Mouse (Mus musculus) myocyte (in vitro differentiated cells): ENCODE results near the gene Zfp141. TPM values are rescaled to one million over a fixed set of nuclear protein-coding genes. Genes with fewer than 3 reads are reported as not detected.

Experiments
- H3K27me3 ChIP-seq: one replicate; pipeline ENCODE4 v1.6.1; 2011; ENCODE audit not compliant: control insufficient read depth, insufficient read depth, insufficient read length
- H3K36me3 ChIP-seq: one replicate; pipeline ENCODE4 v1.6.1; 2011; ENCODE audit not compliant: control insufficient read depth, insufficient read depth
- H3K4me2 ChIP-seq: one replicate; pipeline ENCODE4 v1.6.1; 2011; ENCODE audit warnings: low read depth, control low read depth
- H3K4me3 ChIP-seq: one replicate; pipeline ENCODE4 v1.5.1; 2011; ENCODE audit warnings: mild to moderate bottlenecking, control low read depth, moderate library complexity
- H3K79me2 ChIP-seq: one replicate; pipeline ENCODE4 v1.6.1; 2011; ENCODE audit not compliant: control insufficient read depth, insufficient read depth
- H3ac ChIP-seq: one replicate; pipeline ENCODE4 v1.6.1; 2011; ENCODE audit not compliant: control insufficient read depth, insufficient read length
- CEBPB ChIP-seq: IDR thresholded peaks from 2 replicates; pipeline ENCODE4 v1.6.1; 2011; ENCODE audit warnings: mild to moderate bottlenecking, moderate library complexity; ENCODE audit not compliant: poor library complexity, insufficient read depth, severe bottlenecking
- E2F4 ChIP-seq: IDR thresholded peaks from one replicate; pipeline ENCODE4 v1.6.1; 2011; ENCODE audit warnings: mild to moderate bottlenecking, control low read depth, moderate library complexity; ENCODE audit not compliant: insufficient read depth
- MAX ChIP-seq: IDR thresholded peaks from one replicate; pipeline ENCODE4 v1.6.1; 2011; ENCODE audit warnings: low read depth, mild to moderate bottlenecking, control low read depth
- MYOD1 ChIP-seq, 3 experiments: IDR thresholded peaks; one replicate each; pipeline ENCODE4 v1.6.1; 2011; ENCODE audit warnings: control low read depth in 2 of 3, low read depth in 2 of 3, mild to moderate bottlenecking in 2 of 3, moderate library complexity in 1 of 3; ENCODE audit not compliant: insufficient read length in 2 of 3, control insufficient read depth in 1 of 3
- MYOG ChIP-seq, 3 experiments: IDR thresholded peaks; one replicate each; pipeline ENCODE4 v1.6.1; 2011; ENCODE audit warnings: control low read depth in 2 of 3, low read depth in 2 of 3, mild to moderate bottlenecking in 2 of 3; ENCODE audit not compliant: insufficient read length in 2 of 3, control insufficient read depth in 1 of 3, insufficient read depth in 1 of 3
- POLR2A ChIP-seq: IDR thresholded peaks from one replicate; pipeline ENCODE4 v1.6.1; 2011; ENCODE audit warnings: low read depth, mild to moderate bottlenecking, control low read depth, moderate library complexity; ENCODE audit not compliant: insufficient read length
- POLR2AphosphoS2 ChIP-seq: IDR thresholded peaks from one replicate; pipeline ENCODE4 v1.6.1; 2011; ENCODE audit warnings: low read depth, control low read depth; ENCODE audit not compliant: insufficient read length
- REST ChIP-seq: IDR thresholded peaks from one replicate; pipeline ENCODE4 v1.6.1; 2011; ENCODE audit warnings: mild to moderate bottlenecking, control low read depth, moderate library complexity; ENCODE audit not compliant: insufficient read depth, insufficient read length
- SRF ChIP-seq: IDR thresholded peaks from one replicate; pipeline ENCODE4 v1.6.1; 2011; ENCODE audit warnings: low read depth; ENCODE audit not compliant: control insufficient read depth, insufficient read length
- TCF12 ChIP-seq: IDR thresholded peaks from one replicate; pipeline ENCODE4 v1.6.1; 2011; ENCODE audit warnings: mild to moderate bottlenecking, control low read depth; ENCODE audit not compliant: poor library complexity, insufficient read depth, severe bottlenecking
- TCF3 ChIP-seq: IDR thresholded peaks from one replicate; pipeline ENCODE4 v1.6.1; 2011; ENCODE audit warnings: low read depth, control low read depth; ENCODE audit not compliant: insufficient read length
- USF1 ChIP-seq: IDR thresholded peaks from one replicate; pipeline ENCODE4 v1.6.1; 2011; ENCODE audit warnings: low read depth, mild to moderate bottlenecking, control low read depth, moderate library complexity
- polyA plus RNA-seq: library from polyadenylated mRNA; unstranded; fragments of >200 nt; fragmentation: generic; extraction: Trizol; gene quantifications from one replicate; pipeline ENCODE4 v1.2.1, GENCODE M21; 2012; ENCODE audit warnings: missing spikeins

Gene Zfp141
- polyA plus RNA-seq, 1 experiment = 1.8 TPM

DNA sequence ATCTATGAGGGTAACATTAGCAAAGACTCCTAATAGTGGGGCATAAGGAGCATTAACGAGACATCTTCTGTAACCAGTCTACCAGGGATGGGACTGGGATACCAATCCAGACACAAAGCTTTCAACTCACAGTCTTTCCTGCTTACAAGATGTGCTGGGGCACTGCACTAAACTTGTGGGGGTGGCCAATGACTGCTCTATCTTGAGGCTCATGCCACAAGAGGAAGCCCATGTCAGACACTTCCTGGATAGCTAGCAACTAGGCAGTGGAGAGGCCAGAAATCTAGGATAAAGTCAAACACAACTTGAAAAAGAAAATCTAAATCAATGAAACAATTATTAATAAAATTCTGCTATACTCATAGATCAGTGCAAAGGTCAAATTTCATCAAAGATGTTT lies 9.3 kb downstream of the Zfp141 start:
- H3K4me2 ChIP-seq = no peak overlapping the region
- H3K4me3 ChIP-seq = no peak overlapping the region
- H3K36me3 ChIP-seq = no peaks in the 10 kb centered on the region
- H3K27me3 ChIP-seq = no peaks in the 10 kb centered on the region
- no peak overlapping the region for H3ac ChIP-seq
- TF ChIP-seq USF1 = no peak
- no peak for TF ChIP-seq MYOG (IDR thresholded peaks at IDR 0.05; ENCODE audit: control insufficient read depth in 1 of 3, insufficient read depth in 1 of 3, insufficient read length in 2 of 3, low read depth in 2 of 3)
- TF ChIP-seq SRF = no peak
- no peak for TF ChIP-seq REST
- TF ChIP-seq TCF12 = no peak
- no peaks in the 10 kb centered on the region for H3K79me2 ChIP-seq

DNA sequence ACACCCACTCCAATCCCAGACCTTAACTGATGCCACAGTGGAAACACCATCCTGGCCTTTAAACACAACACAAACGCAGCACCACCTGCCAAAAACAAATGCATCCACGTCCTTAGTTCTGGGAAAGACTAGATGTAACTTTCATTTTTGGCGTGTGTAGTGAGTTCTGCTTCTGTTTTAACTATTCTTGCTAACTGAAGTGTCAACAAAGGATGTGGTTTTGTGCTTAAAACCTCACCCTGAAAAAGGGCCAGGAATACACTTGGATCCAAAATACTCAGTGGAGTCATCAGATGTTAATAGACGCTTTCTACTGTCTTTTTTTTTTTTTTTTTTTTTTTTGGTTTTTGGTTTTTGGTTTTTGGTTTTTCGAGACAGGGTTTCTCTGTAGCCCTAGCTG lies 14.7 kb downstream of the Zfp141 start:
- Histone ChIP-seq H3K36me3 (peaks cover 7% of the 10 kb centered on the region), H3K27me3 (no peaks in the 10 kb centered on the region), H3K4me2 (no peak overlapping the region), H3ac (no peak overlapping the region), H3K79me2 (no peaks in the 10 kb centered on the region), H3K4me3 (no peak overlapping the region)
- TF ChIP-seq USF1 = no peak
- TF ChIP-seq CEBPB = no peak
- TF ChIP-seq MYOG (IDR thresholded peaks at IDR 0.05; ENCODE audit: control insufficient read depth in 1 of 3, insufficient read depth in 1 of 3, insufficient read length in 2 of 3, low read depth in 2 of 3) = no peak
- TF ChIP-seq POLR2AphosphoS2 = no peak
- no peak for TF ChIP-seq POLR2A

DNA sequence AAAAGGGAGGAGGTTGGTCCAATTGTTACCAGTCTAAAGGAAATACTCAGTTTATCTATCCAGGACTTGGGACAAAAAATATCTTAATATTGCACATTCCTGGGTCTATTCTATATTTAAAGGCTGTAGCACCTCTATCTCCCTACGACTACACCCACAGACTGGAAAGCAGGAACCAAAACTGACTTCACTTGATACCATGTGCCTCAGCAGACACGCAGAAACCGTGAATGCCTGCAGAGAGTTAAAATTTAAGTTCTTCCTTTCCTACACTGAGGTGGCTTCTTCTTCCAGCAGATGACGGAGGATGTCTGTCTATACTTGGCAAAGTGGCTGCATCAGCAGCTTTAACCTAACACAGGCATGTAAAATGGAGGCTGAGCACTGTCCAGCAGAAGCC lies 15.2 kb downstream of the Zfp141 start:
- Histone ChIP-seq H3K4me2 (no peak overlapping the region), H3K27me3 (no peaks in the 10 kb centered on the region), H3K4me3 (no peak overlapping the region), H3K36me3 (peaks cover 7% of the 10 kb centered on the region), H3ac (no peak overlapping the region), H3K79me2 (no peaks in the 10 kb centered on the region)
- no peak for TF ChIP-seq CEBPB

DNA sequence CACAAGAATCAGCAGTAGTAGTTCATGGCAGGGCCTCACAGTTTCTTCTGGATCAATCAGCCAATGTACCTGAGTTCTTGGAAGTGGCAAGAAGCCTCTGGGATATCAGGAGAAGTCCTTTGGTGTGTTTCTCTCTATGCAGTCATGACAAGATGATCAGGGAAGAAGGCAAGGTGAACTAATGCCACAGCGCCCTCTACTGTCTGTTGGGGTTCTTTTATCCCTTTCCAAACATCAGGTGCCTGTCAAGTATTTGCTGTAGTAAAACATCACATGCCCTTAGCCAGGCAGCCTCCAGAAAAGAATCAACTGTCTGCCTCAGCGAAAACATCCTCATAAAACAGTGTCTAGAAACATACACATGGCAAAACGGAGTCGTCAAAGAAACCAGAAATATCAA lies 50.9 kb downstream of the Zfp141 start:
- Histone ChIP-seq H3K4me2 (no peak overlapping the region), H3K27me3 (no peaks in the 10 kb centered on the region), H3ac (no peak overlapping the region), H3K4me3 (no peak overlapping the region), H3K36me3 (no peaks in the 10 kb centered on the region), H3K79me2 (no peaks in the 10 kb centered on the region)
- TF ChIP-seq POLR2AphosphoS2 (no peak), SRF (no peak), MAX (no peak), REST (no peak), E2F4 (no peak), POLR2A (no peak), TCF3 (no peak), USF1 (no peak), MYOG (IDR thresholded peaks at IDR 0.05; ENCODE audit: control insufficient read depth in 1 of 3, insufficient read depth in 1 of 3, insufficient read length in 2 of 3, low read depth in 2 of 3) (no peak), CEBPB (no peak), TCF12 (no peak), MYOD1 (IDR thresholded peaks at IDR 0.05; ENCODE audit: control insufficient read depth in 1 of 3, insufficient read length in 2 of 3, low read depth in 2 of 3) (no peak)

DNA sequence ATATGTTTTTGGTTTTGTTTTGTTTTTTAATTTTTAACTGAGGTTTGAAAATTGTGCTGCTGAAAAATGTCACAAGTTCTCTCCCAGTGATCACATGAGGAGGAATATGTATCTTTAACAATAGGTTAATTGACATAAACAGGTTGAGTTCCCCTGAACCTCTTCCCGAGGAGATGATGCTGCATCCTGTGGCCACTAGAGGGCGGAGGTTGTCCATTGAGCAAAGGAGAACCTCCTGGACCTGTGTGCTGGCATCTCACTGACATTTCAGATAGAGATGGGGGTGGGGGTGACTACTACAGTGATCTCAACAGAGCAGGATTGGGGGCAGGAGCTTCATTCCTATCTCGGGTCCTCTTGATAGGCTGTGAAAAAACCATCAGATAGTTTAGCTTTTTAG lies 54.9 kb downstream of the Zfp141 start:
- no peak for TF ChIP-seq REST
- no peak for TF ChIP-seq CEBPB
- TF ChIP-seq POLR2A = no peak
- no peak for TF ChIP-seq POLR2AphosphoS2
- no peak for TF ChIP-seq USF1
- no peak for TF ChIP-seq TCF3
- TF ChIP-seq SRF = no peak
- TF ChIP-seq MYOG (IDR thresholded peaks at IDR 0.05; ENCODE audit: control insufficient read depth in 1 of 3, insufficient read depth in 1 of 3, insufficient read length in 2 of 3, low read depth in 2 of 3) = no peak
- no peak for TF ChIP-seq E2F4
- TF ChIP-seq MYOD1 (IDR thresholded peaks at IDR 0.05; ENCODE audit: control insufficient read depth in 1 of 3, insufficient read length in 2 of 3, low read depth in 2 of 3) = no peak
- no peak for TF ChIP-seq TCF12
- Histone ChIP-seq H3ac (no peak overlapping the region), H3K36me3 (no peaks in the 10 kb centered on the region), H3K27me3 (no peaks in the 10 kb centered on the region), H3K4me3 (no peak overlapping the region), H3K4me2 (no peak overlapping the region), H3K79me2 (no peaks in the 10 kb centered on the region)
